Mouse (Mus musculus): ENCODE results near the gene Trip10. TPM values are rescaled to one million over a fixed set of nuclear protein-coding genes. Genes with fewer than 3 reads are reported as not detected.

Trip10 gene
- polyA plus RNA-seq, 1 experiment from 2014 or later, result 16.5 TPM

GRCm38 (mm10) chr17:57248201-57248699 lies 1.0 kb upstream of the Trip10 start, which contains the start of gene Gpr108:
TSS of gene Gpr108 (minus strand) at chr17:57248446.
- under 1% methylated on average over 12 of the region's 12 CpGs for WGBS (ENCODE audit: missing documents)

GRCm38 (mm10) chr17:57248771-57249170 lies 484 bp upstream of the Trip10 start:
- Histone ChIP-seq H3K79me2 (ENCODE audit: inconsistent target) (peaks cover 7% of the 10 kb centered on the region; the same call in 1 of the 2 replicates), H3K36me3 (ENCODE audit: inconsistent target) (peaks cover 25% of the 10 kb centered on the region), H3K4me3 (ENCODE audit: inconsistent target) (peak overlapping the region; percentile 74), H3K27ac (peak overlapping the region; percentile 72)
- 10% methylated on average over 13 of the region's 13 CpGs for WGBS (ENCODE audit: missing documents)

More at GRCm38 (mm10) chr17:57248201-57248699, 1.0 kb upstream of the Trip10 start, which contains the start of gene Gpr108:
- peaks cover 25% of the 10 kb centered on the region for H3K36me3 ChIP-seq (ENCODE audit: inconsistent target)
- H3K79me2 ChIP-seq (ENCODE audit: inconsistent target), result peaks cover 7% of the 10 kb centered on the region; the same call in 1 of the 2 replicates
- H3K27ac ChIP-seq, result peak within 1 kb of the TSS; percentile 72
- H3K4me3 ChIP-seq (ENCODE audit: inconsistent target), result peak within 1 kb of the TSS; percentile 89

GRCm38 (mm10) chr17:57250461-57251160 lies 1.4 kb downstream of the Trip10 start:
- Histone ChIP-seq H3K27ac (no peak overlapping the region), H3K79me2 (ENCODE audit: inconsistent target) (peaks cover 7% of the 10 kb centered on the region; the same call in 1 of the 2 replicates), H3K4me3 (ENCODE audit: inconsistent target) (peak overlapping the region; percentile 89), H3K36me3 (ENCODE audit: inconsistent target) (peaks cover 26% of the 10 kb centered on the region)
- 16% methylated on average over 33 of the region's 33 CpGs for WGBS (ENCODE audit: missing documents)

GRCm38 (mm10) chr17:57251431-57251830 lies 2.2 kb downstream of the Trip10 start:
- 98% methylated on average over 3 of the region's 3 CpGs for WGBS (ENCODE audit: missing documents)
- Histone ChIP-seq H3K27ac (no peak overlapping the region), H3K36me3 (ENCODE audit: inconsistent target) (peaks cover 32% of the 10 kb centered on the region), H3K4me3 (ENCODE audit: inconsistent target) (no peak overlapping the region), H3K79me2 (ENCODE audit: inconsistent target) (peaks cover 7% of the 10 kb centered on the region; the same call in 1 of the 2 replicates)

GRCm38 (mm10) chr17:57253306-57253705 lies 4.1 kb downstream of the Trip10 start:
- no peak overlapping the region for H3K4me3 ChIP-seq (ENCODE audit: inconsistent target)
- peaks cover 7% of the 10 kb centered on the region; the same call in 1 of the 2 replicates for H3K79me2 ChIP-seq (ENCODE audit: inconsistent target)
- peaks cover 46% of the 10 kb centered on the region for H3K36me3 ChIP-seq (ENCODE audit: inconsistent target)
- H3K27ac ChIP-seq, result no peak overlapping the region
- 92% methylated on average over 5 of the region's 6 CpGs for WGBS (ENCODE audit: missing documents)

- WGBS (ENCODE audit: missing documents), result 89% methylated on average over 11 of the region's 14 CpGs
- H3K4me3 ChIP-seq (ENCODE audit: inconsistent target), result no peak overlapping the region
- no peaks in the 10 kb centered on the region; the same call in 1 of the 2 replicates for H3K79me2 ChIP-seq (ENCODE audit: inconsistent target)
- H3K27ac ChIP-seq, result no peak overlapping the region
- peaks cover 58% of the 10 kb centered on the region for H3K36me3 ChIP-seq (ENCODE audit: inconsistent target)
Observed at GRCm38 (mm10) chr17:57255354-57255753, 6.1 kb downstream of the Trip10 start.

- H3K27ac ChIP-seq, result no peak overlapping the region
- no peak overlapping the region for H3K4me3 ChIP-seq (ENCODE audit: inconsistent target)
- no peaks in the 10 kb centered on the region for H3K79me2 ChIP-seq (ENCODE audit: inconsistent target)
- WGBS (ENCODE audit: missing documents), result 94% methylated on average over 21 of the region's 22 CpGs
- H3K36me3 ChIP-seq (ENCODE audit: inconsistent target), result peaks cover 70% of the 10 kb centered on the region
Observed at GRCm38 (mm10) chr17:57256921-57257485, 7.7 kb downstream of the Trip10 start.

- Histone ChIP-seq H3K79me2 (ENCODE audit: inconsistent target) (no peaks in the 10 kb centered on the region), H3K27ac (no peak overlapping the region), H3K36me3 (ENCODE audit: inconsistent target) (peaks cover 75% of the 10 kb centered on the region), H3K4me3 (ENCODE audit: inconsistent target) (no peak overlapping the region)
- WGBS (ENCODE audit: missing documents), result 93% methylated on average over 3 of the region's 3 CpGs
Observed at GRCm38 (mm10) chr17:57258191-57258590, 8.9 kb downstream of the Trip10 start.

GRCm38 (mm10) chr17:57259742-57260141 lies 10.5 kb downstream of the Trip10 start:
- Histone ChIP-seq H3K27ac (no peak overlapping the region), H3K79me2 (ENCODE audit: inconsistent target) (no peaks in the 10 kb centered on the region), H3K36me3 (ENCODE audit: inconsistent target) (peaks cover 60% of the 10 kb centered on the region), H3K4me3 (ENCODE audit: inconsistent target) (no peak overlapping the region)
- 96% methylated on average over 8 of the region's 8 CpGs for WGBS (ENCODE audit: missing documents)

- WGBS (ENCODE audit: missing documents), result 97% methylated on average over 9 of the region's 9 CpGs
- Histone ChIP-seq H3K36me3 (ENCODE audit: inconsistent target) (peaks cover 54% of the 10 kb centered on the region), H3K79me2 (ENCODE audit: inconsistent target) (no peaks in the 10 kb centered on the region), H3K27ac (no peak overlapping the region), H3K4me3 (ENCODE audit: inconsistent target) (no peak overlapping the region)
Observed at GRCm38 (mm10) chr17:57260351-57260750, 11.1 kb downstream of the Trip10 start.

- Histone ChIP-seq H3K36me3 (ENCODE audit: inconsistent target) (peaks cover 47% of the 10 kb centered on the region), H3K79me2 (ENCODE audit: inconsistent target) (no peaks in the 10 kb centered on the region), H3K27ac (no peak overlapping the region), H3K4me3 (ENCODE audit: inconsistent target) (no peak overlapping the region)
- WGBS (ENCODE audit: missing documents), result 98% methylated on average over 4 of the region's 4 CpGs
Observed at GRCm38 (mm10) chr17:57261286-57261685, 12.0 kb downstream of the Trip10 start.

GRCm38 (mm10) chr17:57261796-57262195 lies 12.5 kb downstream of the Trip10 start:
- H3K27ac ChIP-seq, result no peak overlapping the region
- WGBS (ENCODE audit: missing documents), result 85% methylated on average over 1 of the region's 1 CpGs
- H3K4me3 ChIP-seq (ENCODE audit: inconsistent target), result no peak overlapping the region
- H3K36me3 ChIP-seq (ENCODE audit: inconsistent target), result peaks cover 42% of the 10 kb centered on the region
- H3K79me2 ChIP-seq (ENCODE audit: inconsistent target), result no peaks in the 10 kb centered on the region

- Histone ChIP-seq H3K27ac (no peak overlapping the region), H3K4me3 (ENCODE audit: inconsistent target) (no peak overlapping the region), H3K79me2 (ENCODE audit: inconsistent target) (no peaks in the 10 kb centered on the region), H3K36me3 (ENCODE audit: inconsistent target) (peaks cover 35% of the 10 kb centered on the region; the same call in 1 of the 2 replicates)
- 88% methylated on average over 15 of the region's 17 CpGs for WGBS (ENCODE audit: missing documents)
Observed at GRCm38 (mm10) chr17:57262901-57263550, 13.8 kb downstream of the Trip10 start.

GRCm38 (mm10) chr17:57264164-57264563 lies 14.9 kb downstream of the Trip10 start:
- WGBS (ENCODE audit: missing documents), result 12% methylated on average over 2 of the region's 2 CpGs
- Histone ChIP-seq H3K27ac (no peak overlapping the region), H3K79me2 (ENCODE audit: inconsistent target) (no peaks in the 10 kb centered on the region), H3K4me3 (ENCODE audit: inconsistent target) (no peak overlapping the region), H3K36me3 (ENCODE audit: inconsistent target) (peaks cover 23% of the 10 kb centered on the region; the same call in 1 of the 2 replicates)
